Mouse (Mus musculus) heart, postnatal 0 days (tissue): Measurements from ENCODE around the gene Ikzf2. TPM values are rescaled to one million over a fixed set of nuclear protein-coding genes. Genes with fewer than 3 reads are reported as not detected.

Experiments used
- ATAC-seq: fragments of 200-750 bp; cut with Nextera tagmentation; 2 replicates; pipeline ENCODE4 v1.8.0; 2017; ENCODE audit warnings: low read depth, moderate number of reproducible peaks, moderate library complexity; ENCODE audit not compliant: insufficient read depth
- DNase-seq: peaks from one replicate; pipeline ENCODE4 v3.0.0-alpha.2; 2016; ENCODE audit warnings: low spot score
- H3K27ac ChIP-seq: fragments of 300-500 bp; sonication (generic); 2 replicates; pipeline ENCODE4 v1.5.1; 2014; ENCODE audit warnings: low read depth, mild to moderate bottlenecking
- H3K27me3 ChIP-seq: fragments of 300-500 bp; sonication (generic); 2 replicates; pipeline ENCODE4 v1.6.1; 2014; ENCODE audit warnings: low read length, mixed read lengths; ENCODE audit not compliant: control insufficient read depth, insufficient read depth
- H3K36me3 ChIP-seq: fragments of 300-500 bp; sonication (generic); replicated peaks from 2 replicates; pipeline ENCODE4 v1.6.1; 2014; ENCODE audit warnings: low read length, mixed read lengths; ENCODE audit not compliant: control insufficient read depth, insufficient read depth
- H3K4me1 ChIP-seq: fragments of 300-500 bp; sonication (generic); 2 replicates; pipeline ENCODE4 v1.6.1; 2014; ENCODE audit warnings: antibody characterized with exemption; ENCODE audit not compliant: control insufficient read depth, insufficient read depth
- H3K4me2 ChIP-seq: fragments of 300-500 bp; sonication (generic); 2 replicates; pipeline ENCODE4 v1.6.1; 2014; ENCODE audit warnings: low read depth, mild to moderate bottlenecking, low read length, moderate library complexity
- H3K4me3 ChIP-seq: fragments of 300-500 bp; sonication (generic); 2 replicates; pipeline ENCODE4 v1.5.1; 2014; ENCODE audit warnings: low read depth, low read length
- H3K9ac ChIP-seq: fragments of 300-500 bp; sonication (generic); replicated peaks from 2 replicates; pipeline ENCODE4 v1.6.1; 2014; ENCODE audit warnings: low read depth, low read length, mixed read lengths
- H3K9me3 ChIP-seq: fragments of 300-500 bp; sonication (generic); replicated peaks from 2 replicates; pipeline ENCODE4 v1.6.1; 2016; ENCODE audit warnings: low read length; ENCODE audit not compliant: control insufficient read depth
- CTCF ChIP-seq: IDR thresholded peaks from 2 replicates; pipeline ENCODE4 v1.5.1; 2016; ENCODE audit warnings: antibody characterized with exemption, control low read depth, low read depth
- EP300 ChIP-seq: IDR thresholded peaks from 2 replicates; pipeline ENCODE4 v1.6.1; 2016; ENCODE audit warnings: antibody characterized with exemption, low read depth
- WGBS: fragments of 180-500 bp; shearing (Covaris S2); extraction: QIAGEN DNeasy Blood & Tissue Kit; methylation state at CpG from one replicate; pipeline ENCODE4 v1.1.7; 2014; 5-methylcytosine and 5-hydroxymethylcytosine counted together
- polyA plus RNA-seq: library from polyadenylated mRNA; unstranded; fragments of >200 nt; fragmentation: Nextera tagmentation; extraction: Ambion mirVana; gene quantifications from 2 replicates; pipeline ENCODE4 v1.2.1, GENCODE M21; 2015
- total RNA-seq: library from RNA; depleted of rRNA; stranded (reverse); fragments of >200 nt; gene quantifications from 2 replicates; pipeline ENCODE4 v1.2.3, GENCODE M21; 2014; ENCODE audit warnings: low replicate concordance

The Ikzf2 gene
- total and polyA plus RNA-seq, 2 experiments from 2014 or later: 1.7 to 4.7 TPM

DNA sequence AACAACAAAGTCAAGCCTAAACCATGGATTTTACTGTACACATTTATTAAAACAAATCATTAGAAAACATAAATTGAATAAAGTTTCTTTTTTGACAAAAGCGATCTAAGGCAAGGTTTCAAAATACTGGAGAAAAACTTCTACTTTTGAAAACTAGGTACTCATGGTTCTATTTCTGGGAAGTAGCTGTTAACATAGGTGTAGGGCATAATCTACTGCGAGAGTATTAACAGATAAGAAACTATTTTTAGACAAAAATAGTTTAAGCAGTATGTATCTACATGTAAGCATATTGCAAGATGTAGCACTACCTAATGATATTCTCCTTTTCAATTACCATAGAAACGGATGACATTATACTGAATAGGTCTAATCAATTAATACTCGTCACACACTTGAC, 137.1 kb downstream of the Ikzf2 start:
- Histone ChIP-seq H3K27ac (no peak overlapping the region), H3K4me1 (peaks cover 13% of the 10 kb centered on the region), H3K9ac (no peak overlapping the region), H3K36me3 (no peaks in the 10 kb centered on the region), H3K27me3 (no peaks in the 10 kb centered on the region), H3K4me3 (no peak overlapping the region), H3K4me2 (no peak overlapping the region), H3K9me3 (no peaks in the 10 kb centered on the region)
- ATAC-seq: no peak
- DNase-seq: no peak
- TF ChIP-seq EP300 (no peak), CTCF (no peak)
- WGBS: 67% methylated on average over 4 of the region's 4 CpGs

DNA sequence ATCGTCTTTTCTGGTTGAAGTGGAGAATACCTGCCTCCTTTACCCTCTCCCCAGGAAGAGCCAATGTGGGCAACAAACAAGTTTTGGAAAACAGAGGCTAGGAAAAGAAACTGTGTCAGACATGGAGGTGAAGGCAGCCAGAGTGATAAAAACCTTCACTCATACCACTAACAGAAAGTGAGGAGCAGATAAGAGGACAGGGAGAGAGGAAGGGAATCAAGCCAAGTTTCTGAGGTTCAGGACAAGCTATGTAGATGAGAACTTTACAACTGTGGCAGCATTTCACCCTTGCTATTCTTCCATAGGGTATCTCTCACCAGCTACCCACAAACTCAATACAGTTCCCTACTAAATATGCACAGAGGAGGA, 141.2 kb downstream of the Ikzf2 start:
- H3K27me3 ChIP-seq: no peaks in the 10 kb centered on the region
- no peak overlapping the region for H3K4me3 ChIP-seq
- H3K4me1 ChIP-seq: peaks cover 13% of the 10 kb centered on the region
- H3K9me3 ChIP-seq: no peaks in the 10 kb centered on the region
- no peak for TF ChIP-seq CTCF
- TF ChIP-seq EP300: no peak
- DNase-seq (no peak), ATAC-seq (no peak)
- H3K36me3 ChIP-seq: no peaks in the 10 kb centered on the region
- H3K4me2 ChIP-seq: no peak overlapping the region
- H3K9ac ChIP-seq: no peak overlapping the region
- H3K27ac ChIP-seq: no peak overlapping the region
- WGBS: 72% methylated on average over 1 of the region's 1 CpGs

DNA sequence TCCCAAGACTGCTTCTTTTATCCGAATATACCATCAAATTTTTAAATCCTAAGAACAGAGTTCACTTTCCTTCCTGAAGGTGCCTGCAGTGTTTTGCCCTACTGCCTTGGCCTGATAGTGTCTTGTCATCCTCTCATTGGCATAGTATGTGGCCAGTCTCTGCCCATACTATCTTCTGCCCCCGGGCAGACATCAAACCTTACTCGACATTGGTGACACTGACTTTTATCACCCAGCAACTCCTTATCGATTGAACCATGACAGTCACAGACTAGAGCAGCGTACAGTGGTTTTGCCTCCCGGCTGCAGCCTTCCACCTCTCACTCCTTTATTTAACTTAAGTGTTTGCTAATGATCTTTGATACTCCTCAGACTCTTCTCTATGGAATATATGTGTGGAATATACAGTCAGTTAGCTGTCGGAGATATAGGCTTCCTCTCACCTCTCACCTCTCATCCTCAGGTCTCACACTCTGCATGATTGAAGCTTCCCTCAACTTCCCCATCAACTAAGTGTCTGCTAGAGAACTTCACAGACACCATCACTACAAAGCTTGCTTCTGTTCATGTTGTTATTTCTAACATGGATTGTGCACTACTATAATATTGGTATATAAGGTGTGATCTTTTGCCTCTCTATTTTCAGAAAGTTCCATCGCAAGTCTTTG, 141.7 kb downstream of the Ikzf2 start:
- ATAC-seq (no peak), DNase-seq (no peak)
- 68% methylated on average over 8 of the region's 8 CpGs for WGBS
- TF ChIP-seq CTCF: no peak
- no peak for TF ChIP-seq EP300
- Histone ChIP-seq H3K36me3 (no peaks in the 10 kb centered on the region), H3K4me3 (no peak overlapping the region), H3K4me2 (no peak overlapping the region), H3K9ac (no peak overlapping the region), H3K27ac (no peak overlapping the region), H3K4me1 (peaks cover 13% of the 10 kb centered on the region), H3K9me3 (no peaks in the 10 kb centered on the region), H3K27me3 (no peaks in the 10 kb centered on the region)

DNA sequence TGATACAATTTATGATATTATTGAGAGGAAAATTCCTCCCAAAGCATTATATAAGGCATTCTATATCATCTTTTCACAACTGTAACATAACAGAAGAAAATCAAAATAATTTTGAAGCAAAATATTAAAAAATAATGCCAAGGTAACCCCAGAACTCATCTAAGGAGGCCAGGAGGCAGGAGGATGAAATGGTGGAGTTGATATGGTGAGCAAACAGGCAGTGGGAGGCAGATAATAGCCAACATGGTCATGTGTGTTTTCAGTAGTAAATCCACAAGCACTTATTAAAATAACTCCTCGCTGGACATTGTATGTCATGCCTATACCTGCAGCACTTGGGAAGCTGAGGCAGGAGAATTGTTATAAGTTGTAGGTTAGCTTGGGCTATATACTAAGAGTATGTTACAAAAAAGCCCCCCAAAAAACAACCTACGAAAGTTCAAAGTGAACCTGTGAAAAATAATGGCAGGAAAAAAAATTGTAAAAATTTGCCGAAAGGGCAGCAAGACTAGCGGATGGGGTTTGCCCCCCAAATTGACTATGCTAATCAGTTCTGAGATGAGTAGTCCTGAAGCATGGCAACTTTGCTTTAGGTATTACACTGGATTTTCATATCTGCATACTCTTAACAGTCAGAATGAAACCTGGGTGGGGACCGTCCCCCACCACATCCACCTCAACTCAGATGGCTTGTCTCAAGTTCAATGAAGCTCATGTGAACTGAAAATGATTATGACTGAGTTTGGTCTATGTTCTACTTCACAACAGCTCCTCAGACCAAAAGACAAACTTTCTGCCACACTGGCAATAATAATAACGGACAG, 143.1 kb downstream of the Ikzf2 start:
- no peaks in the 10 kb centered on the region for H3K27me3 ChIP-seq
- DNase-seq (no peak), ATAC-seq (no peak)
- no peak for TF ChIP-seq EP300
- TF ChIP-seq CTCF: no peak
- 90% methylated on average over 6 of the region's 6 CpGs for WGBS
- H3K4me3 ChIP-seq: no peak overlapping the region
- H3K9me3 ChIP-seq: no peaks in the 10 kb centered on the region
- H3K4me2 ChIP-seq: no peak overlapping the region
- H3K36me3 ChIP-seq: 0 out of 2 replicates have a peak, but pooled peaks cover under 1% of the 10 kb centered on the region
- H3K4me1 ChIP-seq: peaks cover 13% of the 10 kb centered on the region
- H3K9ac ChIP-seq: no peak overlapping the region
- H3K27ac ChIP-seq: no peak overlapping the region

DNA sequence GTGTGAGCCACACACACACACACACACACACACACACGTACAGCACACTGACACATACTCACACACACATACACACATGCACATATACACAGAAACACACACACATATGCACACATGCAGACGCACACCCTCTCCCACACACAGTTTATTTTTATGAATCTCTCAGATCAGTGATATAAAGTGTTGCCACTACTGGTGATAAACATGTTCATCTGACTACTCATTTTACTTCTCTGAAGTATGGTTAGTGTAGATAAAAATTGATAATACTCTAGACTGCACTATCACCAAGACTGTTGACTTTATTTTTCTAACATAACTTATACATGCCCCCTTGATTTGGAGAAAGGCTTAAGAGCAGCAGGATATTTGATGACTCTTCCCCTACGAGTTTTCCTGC, 144.5 kb downstream of the Ikzf2 start:
- no peak overlapping the region for H3K9ac ChIP-seq
- H3K4me2 ChIP-seq: no peak overlapping the region
- DNase-seq (no peak), ATAC-seq (no peak)
- TF ChIP-seq CTCF (no peak), EP300 (no peak)
- no peak overlapping the region for H3K4me3 ChIP-seq
- H3K27me3 ChIP-seq: no peaks in the 10 kb centered on the region
- 77% methylated on average over 3 of the region's 3 CpGs for WGBS
- peaks cover 7% of the 10 kb centered on the region; the same call in 1 of the 2 replicates for H3K4me1 ChIP-seq
- no peak overlapping the region for H3K27ac ChIP-seq
- H3K36me3 ChIP-seq: 0 out of 2 replicates have a peak, but pooled peaks cover 5% of the 10 kb centered on the region
- H3K9me3 ChIP-seq: no peaks in the 10 kb centered on the region
